ENCODE assay signal across 23 mouse cellular contexts in genomic region chr6:141448886-141449285, GRCm38 (mm10).
DNase-seq lines count a peak whose midpoint lies in the region; ATAC-seq and TF ChIP-seq lines count a peak whose summit lies in the region.
"Had no signal": no experiment of that assay in that cellular context is flagged by ENCODE, and none has a peak within 500 bp of the region (broad histone marks: within the 10 kb centered on the region; RNA-seq: fewer than 3 reads in every experiment).

No protein-coding gene starts in this region.

- DNase-seq in gastrocnemius, adult 2 months: no peak
- DNase-seq in gastrocnemius, postnatal 25 days: no peak
- DNase-seq in NIH3T3 (ENCODE audit: low read depth): peak; percentile 23
- DNase-seq in cerebellum, adult 8-10 months: no peak
- DNase-seq: adrenal gland, adult 8-10 months; cerebellum, adult 11-12 months; cerebellum, postnatal 25 days; layer of hippocampus, adult 9-11 months; lung, adult 2 months; thymus, adult 2 months had no signal

- ATAC-seq in intestine, embryonic 16.5 days: no peak
- no peak for ATAC-seq in intestine, postnatal 0 days
- ATAC-seq in stomach, embryonic 15.5 days (ENCODE audit: insufficient read depth, low FRiP score, low read depth): no peak
- ATAC-seq: activated CD4-positive, CD25-positive, alpha-beta regulatory T cell, adult 4 months; inflammation-experienced regulatory T-cells, adult 6 months; liver, embryonic 12.5 days; midbrain, embryonic 13.5 days had no signal

- H3K9ac ChIP-seq in intestine, embryonic 16.5 days (ENCODE audit: low read depth, low read length): no peak overlapping the region
- H3K9ac ChIP-seq in intestine, postnatal 0 days (ENCODE audit: low read depth, low read length): no peak overlapping the region
- no peak overlapping the region for H3K9ac ChIP-seq in stomach, embryonic 15.5 days
- H3K9ac ChIP-seq: embryonic facial prominence, embryonic 12.5 days; forebrain, embryonic 12.5 days; hindbrain, embryonic 14.5 days; limb, embryonic 13.5 days; liver, embryonic 12.5 days; midbrain, embryonic 13.5 days had no signal

- no peaks in the 10 kb centered on the region for H3K9me3 ChIP-seq in intestine, embryonic 16.5 days (ENCODE audit: control insufficient read depth, low read length)
- H3K9me3 ChIP-seq in intestine, postnatal 0 days (ENCODE audit: control insufficient read depth): no peaks in the 10 kb centered on the region
- no peaks in the 10 kb centered on the region for H3K9me3 ChIP-seq in stomach, embryonic 15.5 days
- H3K9me3 ChIP-seq: embryonic facial prominence, embryonic 12.5 days; forebrain, embryonic 12.5 days; limb, embryonic 13.5 days; liver, embryonic 12.5 days; midbrain, embryonic 13.5 days had no signal

- H3K4me1 ChIP-seq in intestine, embryonic 16.5 days (ENCODE audit: control insufficient read depth, insufficient read depth, low read length): peaks cover 4% of the 10 kb centered on the region; the same call in 1 of the 2 replicates
- H3K4me1 ChIP-seq in intestine, postnatal 0 days (replicated peaks; ENCODE audit: control insufficient read depth, insufficient read depth, low read length): no peaks in the 10 kb centered on the region
- peaks cover 3% of the 10 kb centered on the region; the same call in 1 of the 2 replicates for H3K4me1 ChIP-seq in stomach, embryonic 15.5 days
- H3K4me1 ChIP-seq: embryonic facial prominence, embryonic 12.5 days; forebrain, embryonic 12.5 days; limb, embryonic 13.5 days; liver, embryonic 12.5 days; midbrain, embryonic 13.5 days had no signal

- H3K36me3 ChIP-seq in intestine, embryonic 16.5 days (ENCODE audit: control insufficient read depth, insufficient read depth, low read length): no peaks in the 10 kb centered on the region
- no peaks in the 10 kb centered on the region for H3K36me3 ChIP-seq in intestine, postnatal 0 days (ENCODE audit: control insufficient read depth, insufficient read depth)
- no peaks in the 10 kb centered on the region for H3K36me3 ChIP-seq in stomach, embryonic 15.5 days
- H3K36me3 ChIP-seq: embryonic facial prominence, embryonic 12.5 days; forebrain, embryonic 12.5 days; limb, embryonic 13.5 days; liver, embryonic 12.5 days; midbrain, embryonic 13.5 days had no signal

- no peak for TF ChIP-seq CTCF in gastrocnemius, adult 2 months (IDR thresholded peaks at IDR 0.05)
- TF ChIP-seq CTCF in intestine, postnatal 0 days (IDR thresholded peaks at IDR 0.05; ENCODE audit: low read depth): no peak

- no peak overlapping the region for H3K4me3 ChIP-seq in gastrocnemius, adult 2 months
- no peak overlapping the region for H3K4me3 ChIP-seq in intestine, embryonic 16.5 days (ENCODE audit: low read length)
- H3K4me3 ChIP-seq in intestine, postnatal 0 days (ENCODE audit: low read depth, low read length): no peak overlapping the region
- no peak overlapping the region for H3K4me3 ChIP-seq in stomach, embryonic 15.5 days (replicated peaks)
- H3K4me3 ChIP-seq: embryonic facial prominence, embryonic 12.5 days; erythroblast, embryonic 14.5 days; forebrain, embryonic 12.5 days; limb, embryonic 13.5 days; liver, embryonic 12.5 days; midbrain, embryonic 13.5 days had no signal

- peak overlapping the region; percentile 65 for H3K27ac ChIP-seq in gastrocnemius, adult 2 months
- H3K27ac ChIP-seq in intestine, embryonic 16.5 days (ENCODE audit: low read length): 0 out of 2 replicates have a peak overlapping the region, but pooled peaks have one; percentile 5
- no peak overlapping the region for H3K27ac ChIP-seq in intestine, postnatal 0 days (ENCODE audit: low read depth, low read length)
- H3K27ac ChIP-seq in stomach, embryonic 15.5 days: peak overlapping the region; percentile 51; the same call in 1 of the 2 replicates
- H3K27ac ChIP-seq: embryonic facial prominence, embryonic 12.5 days; forebrain, embryonic 12.5 days; hindbrain, embryonic 14.5 days; limb, embryonic 13.5 days; liver, embryonic 12.5 days; midbrain, embryonic 13.5 days had no signal

- intact Hi-C loops in gastrocnemius, adult 2 months (cut with DNase I): loop anchor here (5.0 to 10.0 kb wide), 3 partner anchors 194 to 682 kb away; no protein-coding TSS in a partner anchor

- WGBS in intestine, embryonic 16.5 days: 53% methylated on average over 8 of the region's 8 CpGs
- 43% methylated on average over 8 of the region's 8 CpGs for WGBS in intestine, postnatal 0 days
- 51% methylated on average over 8 of the region's 8 CpGs for WGBS in stomach, embryonic 15.5 days

- H3K27me3 ChIP-seq in intestine, embryonic 16.5 days (replicated peaks; ENCODE audit: control insufficient read depth, insufficient read depth, low read length): no peaks in the 10 kb centered on the region
- H3K27me3 ChIP-seq in intestine, postnatal 0 days (replicated peaks; ENCODE audit: control insufficient read depth, insufficient read depth, low read length): no peaks in the 10 kb centered on the region
- no peaks in the 10 kb centered on the region for H3K27me3 ChIP-seq in stomach, embryonic 15.5 days (replicated peaks)
- H3K27me3 ChIP-seq: embryonic facial prominence, embryonic 12.5 days; forebrain, embryonic 12.5 days; limb, embryonic 13.5 days; liver, embryonic 12.5 days; midbrain, embryonic 13.5 days had no signal

- no peak overlapping the region for H3K4me2 ChIP-seq in intestine, embryonic 16.5 days (ENCODE audit: low read depth, low read length)
- no peak overlapping the region for H3K4me2 ChIP-seq in intestine, postnatal 0 days (replicated peaks; ENCODE audit: low read depth)
- no peak overlapping the region for H3K4me2 ChIP-seq in stomach, embryonic 15.5 days
- H3K4me2 ChIP-seq: embryonic facial prominence, embryonic 12.5 days; forebrain, embryonic 12.5 days; heart, embryonic 11.5 days; hindbrain, embryonic 14.5 days; limb, embryonic 13.5 days; liver, embryonic 12.5 days; midbrain, embryonic 13.5 days had no signal
